ENCODE assay signal across 12 mouse cellular contexts in genomic region chr1:21256391-21256790, GRCm38 (mm10).
"Had no signal": no experiment of that assay in that cellular context is flagged by ENCODE, and none has a peak within 500 bp of the region (broad histone marks: within the 10 kb centered on the region; RNA-seq: fewer than 3 reads in every experiment).

No protein-coding gene starts in this region.

- H3K9ac ChIP-seq: liver, embryonic 13.5 days; liver, postnatal 0 days; lung, embryonic 15.5 days; neural tube, embryonic 15.5 days had no signal

- H3K27me3 ChIP-seq: liver, embryonic 13.5 days; lung, embryonic 15.5 days; neural tube, embryonic 15.5 days had no signal

- ATAC-seq: liver, postnatal 0 days had no signal

- H3K9me3 ChIP-seq: liver, embryonic 13.5 days; lung, embryonic 15.5 days; neural tube, embryonic 15.5 days had no signal

- H3K4me2 ChIP-seq: liver, embryonic 13.5 days; lung, embryonic 15.5 days; neural tube, embryonic 15.5 days had no signal

- H3K27ac ChIP-seq: left cerebral cortex, adult 2 months; liver, embryonic 13.5 days; lung, embryonic 15.5 days; neural tube, embryonic 15.5 days; stomach, postnatal 0 days had no signal

- H3K4me1 ChIP-seq: liver, embryonic 13.5 days; neural tube, embryonic 15.5 days had no signal

- DNase-seq: kidney, adult 9 months; kidney, postnatal 10 days; liver; liver, embryonic 13.5 days; liver, postnatal 0 days; midbrain, embryonic 14.5 days; thymus, postnatal 4 days had no signal

- H3K36me3 ChIP-seq: liver, embryonic 13.5 days; lung, embryonic 15.5 days; neural tube, embryonic 15.5 days had no signal

- H3K4me3 ChIP-seq: left cerebral cortex, adult 2 months; liver, embryonic 13.5 days; lung, embryonic 15.5 days; myocyte; neural tube, embryonic 15.5 days had no signal
